Mouse (Mus musculus) kidney, postnatal 10 days (tissue): ENCODE data around the gene Gm14862.
"Not testable (repeated sequence)": the region's sequence is repeated elsewhere in the genome, so short reads cannot be mapped to it uniquely, and the experiment has no call there.

Experiments
- DNase-seq: peaks from one replicate; pipeline ENCODE4 v3.0.0; 2021; ENCODE audit warnings: mixed read lengths

Gene Gm14862

DNA sequence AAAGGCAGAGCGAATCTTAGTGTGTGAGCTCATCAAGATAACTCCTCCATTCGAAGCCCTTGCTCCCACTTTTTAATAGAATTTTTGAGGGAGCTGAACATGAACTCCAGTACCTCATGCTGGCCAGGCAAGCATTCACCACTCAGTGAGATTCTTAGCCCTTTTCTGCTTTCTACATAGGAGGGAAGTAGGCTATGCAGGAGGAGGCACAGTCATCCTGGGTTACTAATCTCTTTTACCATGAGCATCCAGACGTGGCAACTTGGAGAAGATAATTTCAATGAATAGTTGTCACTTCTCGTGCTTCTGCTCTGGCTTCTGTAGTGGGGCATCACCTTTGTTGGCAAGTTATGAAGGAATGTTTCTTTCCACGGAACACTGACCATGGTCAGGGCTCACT, at the start of gene Gm14862:
Gm14862 (minus strand) TSS at position 134 of the 400 bp plus-strand sequence.
- no peak for DNase-seq

DNA sequence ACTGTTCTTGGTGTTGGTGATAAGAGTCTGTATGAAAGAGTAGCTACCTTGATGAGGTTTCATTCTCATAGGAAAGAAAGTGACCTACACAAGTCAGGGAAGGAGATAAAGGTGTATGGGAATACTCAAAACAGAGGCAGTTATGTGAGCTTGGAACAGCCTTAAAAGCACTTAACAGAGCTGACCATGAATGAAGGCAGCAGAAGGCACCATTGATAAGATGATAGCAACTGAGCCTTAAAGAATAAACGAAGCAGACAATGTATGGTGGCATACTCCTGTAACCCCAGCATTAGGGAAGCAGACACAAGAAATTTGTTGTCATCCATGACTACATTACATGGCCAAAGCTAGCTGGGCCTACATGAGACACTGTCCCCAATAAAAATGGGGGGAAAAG, 46.8 kb upstream of the Gm14862 start:
- no peak for DNase-seq

GRCm38 (mm10) chrX:9302791-9303190, 46.1 kb upstream of the Gm14862 start:
- no peak for DNase-seq

DNA sequence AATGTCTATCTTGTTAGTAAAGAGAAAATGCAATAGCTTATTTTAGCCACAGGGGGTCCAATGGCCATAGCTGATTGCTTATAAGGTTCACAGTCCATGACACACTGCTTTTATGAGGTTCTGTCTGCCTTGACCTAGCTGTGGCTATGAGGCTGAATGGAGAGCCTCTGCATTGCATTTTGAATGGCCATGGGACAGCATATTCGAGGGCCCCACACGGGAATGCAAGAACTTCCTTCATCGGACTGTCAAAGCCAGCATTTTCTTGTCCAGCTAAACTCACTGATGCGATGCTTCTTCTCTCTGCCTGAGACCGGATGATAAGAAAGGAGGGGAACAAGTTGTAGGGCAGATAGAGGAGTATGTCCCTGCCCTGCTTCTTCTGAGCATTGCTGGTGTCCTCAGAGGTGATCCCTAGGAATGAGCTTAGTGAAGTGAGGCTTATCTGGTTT, 41.7 kb upstream of the Gm14862 start:
- no peak for DNase-seq

- not testable (repeated sequence) for DNase-seq
These were observed 36.6 kb upstream of the Gm14862 start for GRCm38 (mm10) chrX:9293140-9293829.

GRCm38 (mm10) chrX:9283464-9283863, 26.8 kb upstream of the Gm14862 start, which contains the start of gene H2al1m:
TSS of gene H2al1m (plus strand) at chrX:9283764.
- DNase-seq, result not testable (repeated sequence)

GRCm38 (mm10) chrX:9274321-9274720, 17.6 kb upstream of the Gm14862 start:
- no peak for DNase-seq

DNA sequence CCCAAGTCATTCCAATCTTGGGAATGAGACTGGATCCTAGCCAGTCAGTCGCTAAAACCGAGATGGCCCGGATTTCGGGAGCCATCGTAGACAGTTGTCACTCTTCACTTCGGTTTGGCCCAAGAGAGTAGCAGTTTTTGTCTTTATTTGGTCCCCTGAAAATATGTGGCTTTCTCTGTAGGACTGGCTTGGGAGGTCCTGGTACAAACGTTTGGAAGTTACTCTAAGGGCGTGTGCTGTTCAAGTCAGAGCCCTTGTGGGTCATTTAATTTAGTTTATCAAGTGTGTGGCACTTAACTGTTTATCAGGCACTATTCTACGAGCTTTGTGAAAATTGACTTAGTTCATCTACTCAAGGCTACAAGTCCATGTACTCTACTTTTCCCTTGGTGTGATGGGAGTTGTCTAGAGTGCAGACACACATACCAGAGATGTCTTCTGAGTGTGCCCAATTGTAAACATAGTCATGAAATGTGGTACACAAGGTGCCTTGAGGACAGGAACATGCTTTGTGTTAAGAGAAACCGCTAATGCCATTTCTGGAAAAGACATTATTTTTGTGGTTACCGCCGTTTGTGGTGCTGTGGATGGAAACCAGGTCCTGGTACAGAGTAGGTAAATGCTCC, 16.8 kb upstream of the Gm14862 start:
- no peak for DNase-seq

DNA sequence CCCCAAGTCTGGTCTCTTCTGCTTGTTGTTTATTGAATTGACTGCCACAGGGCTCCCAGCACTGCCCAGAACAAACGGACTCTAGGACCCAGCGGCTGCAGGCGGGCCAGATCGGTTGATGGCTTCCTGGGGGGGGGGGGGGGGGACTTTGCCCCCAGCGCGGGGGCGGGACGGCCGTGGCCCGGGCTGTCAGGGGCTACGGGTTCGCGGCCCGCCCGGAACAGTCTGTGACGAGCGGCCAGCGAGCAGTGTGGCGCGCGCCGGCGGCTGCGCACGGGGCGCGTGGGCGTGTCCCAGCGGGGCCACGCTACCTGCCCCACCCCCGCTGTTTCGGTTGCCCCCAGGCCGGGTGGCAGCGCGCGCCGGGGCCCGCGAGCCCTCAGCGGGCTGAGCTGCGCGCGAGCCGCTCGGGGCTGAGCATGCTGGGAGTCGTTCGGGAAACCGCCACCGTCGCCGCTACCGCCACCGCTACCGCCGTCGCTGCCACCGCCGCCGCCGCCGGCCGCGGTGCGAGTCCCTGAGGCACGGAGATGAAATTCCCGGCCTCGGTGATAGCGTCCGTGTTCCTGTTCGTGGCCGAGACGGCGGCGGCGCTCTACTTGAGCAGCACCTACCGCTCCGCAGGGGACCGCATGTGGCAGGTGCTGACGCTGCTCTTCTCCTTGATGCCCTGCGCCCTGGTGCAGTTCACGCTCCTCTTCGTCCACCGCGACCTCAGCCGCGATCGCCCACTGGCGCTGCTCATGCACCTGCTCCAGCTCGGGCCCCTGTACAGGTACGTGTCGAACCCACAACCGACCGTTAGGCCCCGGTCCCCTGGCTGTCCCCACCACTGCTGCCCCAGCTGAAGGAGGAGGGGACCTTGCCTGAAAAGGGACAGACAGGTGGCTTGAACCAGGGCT, 16.0 kb upstream of the Gm14862 start, which contains the start of gene Xk:
Xk (plus strand) TSS at position 297 of the 902 bp plus-strand sequence.
- peak; percentile 67 for DNase-seq

DNA sequence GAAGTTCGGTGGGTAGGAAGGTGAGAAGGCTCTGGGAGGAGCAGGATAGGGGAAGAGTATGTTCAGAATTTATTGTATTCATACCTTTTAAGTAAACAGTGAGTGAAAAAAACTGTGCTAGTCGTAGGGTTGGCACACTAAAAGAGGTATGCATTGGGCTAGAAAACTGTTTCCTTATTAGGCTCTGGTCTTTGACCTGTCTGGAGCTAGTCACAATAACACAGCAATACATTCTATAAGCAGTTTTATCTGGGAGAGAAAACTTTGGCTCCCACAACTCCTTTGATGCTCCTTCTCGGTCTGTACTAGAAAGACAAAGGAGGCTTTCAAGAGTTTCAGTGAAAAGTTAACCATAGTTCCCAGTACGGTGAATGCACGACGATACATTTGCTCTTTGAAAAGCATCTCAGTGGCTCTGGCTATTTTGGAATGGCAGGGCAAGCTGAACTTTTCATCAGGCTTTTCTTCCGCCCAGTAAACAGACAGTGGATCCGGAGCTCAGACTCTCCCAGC, 15.3 kb upstream of the Gm14862 start:
- DNase-seq, result no peak

DNA sequence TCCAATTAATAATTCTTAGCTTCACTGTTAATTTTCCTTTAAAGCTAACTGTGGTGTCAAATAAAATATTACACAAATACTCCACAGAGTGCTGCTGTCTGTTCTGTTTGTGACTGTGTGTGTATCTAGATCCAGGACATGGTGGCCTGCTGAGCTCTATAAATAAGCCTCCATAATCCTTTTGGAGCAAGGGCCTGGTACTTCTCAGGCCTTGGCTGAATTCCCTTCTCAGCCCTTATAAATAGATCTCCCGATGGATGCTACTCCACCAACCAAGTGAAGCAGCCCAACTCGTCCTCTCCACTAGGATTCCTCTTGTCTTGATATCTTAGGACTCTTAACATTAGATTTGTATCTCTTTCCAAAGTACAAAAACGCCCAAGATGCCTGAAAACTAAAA, 14.4 kb upstream of the Gm14862 start:
- DNase-seq, result no peak

- no peak for DNase-seq
These were observed 2.6 kb upstream of the Gm14862 start for GRCm38 (mm10) chrX:9259267-9259666.

DNA sequence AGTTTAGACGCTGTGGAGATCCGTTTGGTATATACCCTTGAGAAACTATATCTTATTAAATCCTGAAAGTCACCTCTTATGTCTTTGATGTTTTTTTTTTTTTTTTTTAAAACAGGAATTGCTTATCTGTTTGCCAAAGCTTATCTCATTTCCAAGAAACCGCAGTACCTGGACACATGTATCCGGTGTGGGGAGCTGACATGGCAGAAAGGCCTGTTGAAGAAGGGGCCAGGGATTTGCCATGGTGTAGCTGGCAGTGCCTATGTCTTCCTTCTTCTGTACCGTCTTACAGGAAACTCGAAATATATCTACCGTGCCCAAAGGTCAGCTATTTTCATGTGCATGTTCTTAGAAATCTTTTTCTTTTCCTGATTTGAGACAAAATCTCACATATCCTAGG, 1.1 kb upstream of the Gm14862 start:
- DNase-seq, result no peak

GRCm38 (mm10) chrX:9254901-9255300, 1.8 kb downstream of the Gm14862 start:
- DNase-seq, result no peak

GRCm38 (mm10) chrX:9253990-9254389, 2.7 kb downstream of the Gm14862 start:
- DNase-seq, result no peak

DNA sequence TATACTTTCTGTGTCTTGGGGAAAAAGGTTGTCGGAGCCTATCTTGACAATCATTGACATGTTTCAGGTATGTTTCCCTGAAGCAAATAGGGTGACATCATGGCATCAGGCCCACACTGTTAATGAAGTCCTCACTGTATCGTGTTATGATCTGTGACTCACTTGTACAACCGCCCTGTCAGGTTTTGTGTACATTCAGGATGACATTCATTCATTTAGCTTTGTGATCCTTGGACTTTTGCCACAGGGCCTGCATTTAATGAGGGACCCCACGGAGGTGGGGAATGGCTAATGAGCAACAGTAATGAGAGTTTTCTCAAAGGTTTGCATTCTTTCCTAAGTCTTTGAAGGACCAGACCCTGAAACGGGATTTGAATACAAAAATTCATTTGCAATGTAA, 7.8 kb downstream of the Gm14862 start:
- DNase-seq, result no peak

DNA sequence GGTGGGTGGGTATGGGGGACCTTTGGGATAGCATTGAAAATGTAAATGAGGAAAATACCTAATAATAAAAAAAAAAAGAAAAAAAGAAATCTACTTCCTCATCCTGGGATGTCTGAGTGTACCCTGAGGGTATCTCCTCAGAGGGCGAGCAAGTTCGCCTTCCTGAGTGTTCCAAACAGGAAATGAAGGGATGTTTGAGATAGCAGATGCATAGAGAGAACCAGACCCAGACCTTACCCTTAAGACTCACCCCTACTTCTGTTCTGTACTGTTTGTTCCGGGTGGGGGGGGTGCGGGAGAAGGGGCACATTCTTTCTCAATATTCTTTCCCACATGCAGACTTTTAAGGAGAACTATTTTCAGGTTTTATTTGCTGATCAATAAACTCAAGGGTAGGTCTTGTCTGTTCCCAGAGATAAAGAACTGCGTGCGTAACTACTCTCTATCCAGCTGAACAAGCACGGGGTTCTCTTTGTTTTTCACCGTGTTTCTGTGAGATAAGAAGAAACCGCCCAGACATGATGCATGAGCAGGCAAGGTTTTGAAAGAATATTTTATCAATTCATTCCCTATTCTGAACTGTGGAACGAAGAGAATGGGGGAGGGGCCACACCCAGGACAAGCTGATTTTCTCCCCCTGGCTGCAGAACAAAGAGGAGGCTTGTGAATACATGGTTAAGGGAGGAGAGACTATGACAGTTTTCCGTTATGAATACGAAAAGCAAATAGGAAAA, 11.9 kb downstream of the Gm14862 start:
- no peak for DNase-seq

GRCm38 (mm10) chrX:9243381-9243864, 13.3 kb downstream of the Gm14862 start:
- peak; percentile 74 for DNase-seq

GRCm38 (mm10) chrX:9240737-9241591, 15.7 kb downstream of the Gm14862 start:
- DNase-seq, result no peak

- DNase-seq, result no peak
These were observed 29.6 kb downstream of the Gm14862 start for GRCm38 (mm10) chrX:9227105-9227504.
